ENCODE assay signal across 15 mouse cellular contexts in genomic region chr4:107278188-107278707, GRCm38 (mm10). TPM values are rescaled to one million over a fixed set of nuclear protein-coding genes. Genes with fewer than 3 reads are reported as not detected.
DNase-seq lines count a peak whose midpoint lies in the region; ATAC-seq and TF ChIP-seq lines count a peak whose summit lies in the region.
"Had no signal": no experiment of that assay in that cellular context is flagged by ENCODE, and none has a peak within 500 bp of the region (broad histone marks: within the 10 kb centered on the region; RNA-seq: fewer than 3 reads in every experiment).

No protein-coding gene starts in this region.

- ATAC-seq in kidney, postnatal 0 days (replicated peaks; ENCODE audit: low FRiP score, low read depth), result no peak
- peak; percentile 82 for ATAC-seq in granulocyte monocyte progenitor cell, adult 5-6 weeks (replicated peaks; ENCODE audit: poor library complexity, severe bottlenecking)
- ATAC-seq in midbrain, embryonic 16.5 days, result peak; percentile 21; the same call in 1 of the 2 replicates
- no peak for ATAC-seq in stomach, postnatal 0 days (ENCODE audit: low FRiP score, low TSS enrichment)

- no peaks in the 10 kb centered on the region for H3K4me1 ChIP-seq in kidney, postnatal 0 days (replicated peaks; ENCODE audit: insufficient read depth, low read length)
- H3K4me1 ChIP-seq in midbrain, embryonic 16.5 days (ENCODE audit: control insufficient read depth, insufficient read depth, low read length), result 0 out of 2 replicates have a peak, but pooled peaks cover 7% of the 10 kb centered on the region
- no peaks in the 10 kb centered on the region for H3K4me1 ChIP-seq in stomach, postnatal 0 days (replicated peaks; ENCODE audit: control insufficient read depth, insufficient read depth)
- H3K4me1 ChIP-seq in limb, embryonic 10.5 days, result no peaks in the 10 kb centered on the region; the same call in 1 of the 2 replicates
- H3K4me1 ChIP-seq: heart, embryonic 15.5 days; lung, embryonic 15.5 days had no signal

- no peaks in the 10 kb centered on the region for H3K9me3 ChIP-seq in kidney, postnatal 0 days (replicated peaks; ENCODE audit: low read length)
- H3K9me3 ChIP-seq in midbrain, embryonic 16.5 days (replicated peaks; ENCODE audit: control insufficient read depth, low read length, poor library complexity, severe bottlenecking), result no peaks in the 10 kb centered on the region
- no peaks in the 10 kb centered on the region for H3K9me3 ChIP-seq in stomach, postnatal 0 days (ENCODE audit: control insufficient read depth, low read length)
- H3K9me3 ChIP-seq in limb, embryonic 10.5 days (replicated peaks), result no peaks in the 10 kb centered on the region
- H3K9me3 ChIP-seq: G1E; heart, embryonic 15.5 days; kidney, embryonic 15.5 days; lung, embryonic 15.5 days had no signal

- H3K9ac ChIP-seq in kidney, postnatal 0 days (ENCODE audit: low read depth, low read length), result no peak overlapping the region
- no peak overlapping the region; the same call in 1 of the 2 replicates for H3K9ac ChIP-seq in midbrain, embryonic 16.5 days (ENCODE audit: low read depth, low read length)
- no peak overlapping the region for H3K9ac ChIP-seq in stomach, postnatal 0 days (ENCODE audit: low read length)
- H3K9ac ChIP-seq: heart, embryonic 15.5 days; kidney, embryonic 15.5 days; lung, embryonic 15.5 days had no signal

- WGBS in kidney, postnatal 0 days, result 19% methylated on average over 8 of the region's 8 CpGs
- WGBS in midbrain, embryonic 16.5 days, result 4% methylated on average over 8 of the region's 8 CpGs
- WGBS in stomach, postnatal 0 days, result 44% methylated on average over 8 of the region's 8 CpGs
- WGBS in limb, embryonic 10.5 days, result 19% methylated on average over 8 of the region's 8 CpGs

- peaks cover 9% of the 10 kb centered on the region; the same call in 1 of the 2 replicates for H3K36me3 ChIP-seq in kidney, postnatal 0 days (ENCODE audit: insufficient read depth, low read length)
- H3K36me3 ChIP-seq in midbrain, embryonic 16.5 days (ENCODE audit: control insufficient read depth, insufficient read depth, low read length), result no peaks in the 10 kb centered on the region
- no peaks in the 10 kb centered on the region for H3K36me3 ChIP-seq in stomach, postnatal 0 days (ENCODE audit: control insufficient read depth, insufficient read depth, low read length)
- peaks cover 18% of the 10 kb centered on the region for H3K36me3 ChIP-seq in limb, embryonic 10.5 days

- no peak overlapping the region for H3K4me3 ChIP-seq in kidney, postnatal 0 days (replicated peaks; ENCODE audit: low read depth, low read length)
- no peak overlapping the region for H3K4me3 ChIP-seq in midbrain, embryonic 16.5 days (ENCODE audit: low read depth, low read length)
- no peak overlapping the region for H3K4me3 ChIP-seq in stomach, postnatal 0 days (ENCODE audit: low read depth, low read length)
- H3K4me3 ChIP-seq in limb, embryonic 10.5 days, result no peak overlapping the region
- H3K4me3 ChIP-seq: heart, embryonic 15.5 days; kidney, embryonic 15.5 days; lung, embryonic 15.5 days had no signal

- DNase-seq in kidney, postnatal 0 days (ENCODE audit: low spot score), result peak; percentile 34
- no peak for DNase-seq in kidney, postnatal 25 days
- DNase-seq in brain, embryonic 14.5 days (ENCODE audit: low read depth), result peak; percentile 76
- DNase-seq in stomach, postnatal 0 days (ENCODE audit: low spot score), result no peak
- DNase-seq in limb, embryonic 10.5 days (ENCODE audit: low spot score), result no peak
- DNase-seq: adrenal gland, adult 8-10 months; thymus, postnatal 36 days had no signal

- TF ChIP-seq CTCF in kidney, postnatal 0 days (IDR thresholded peaks at IDR 0.05; ENCODE audit: low read depth), result no peak
- TF ChIP-seq CTCF in brain, embryonic 14.5 days (IDR thresholded peaks at IDR 0.05; ENCODE audit: borderline replicate concordance, extremely low read depth, insufficient read depth, insufficient read length), result no peak
- TF ChIP-seq CTCF in stomach, postnatal 0 days (IDR thresholded peaks at IDR 0.05; ENCODE audit: low read depth), result no peak

- no peaks in the 10 kb centered on the region for H3K27me3 ChIP-seq in kidney, postnatal 0 days (ENCODE audit: insufficient read depth, low read length)
- H3K27me3 ChIP-seq in midbrain, embryonic 16.5 days (ENCODE audit: control insufficient read depth, insufficient read depth, low read depth, low read length), result no peaks in the 10 kb centered on the region
- no peaks in the 10 kb centered on the region for H3K27me3 ChIP-seq in stomach, postnatal 0 days (ENCODE audit: control insufficient read depth, insufficient read depth, low read length)
- no peaks in the 10 kb centered on the region for H3K27me3 ChIP-seq in limb, embryonic 10.5 days (ENCODE audit: low read depth, poor library complexity, severe bottlenecking)
- H3K27me3 ChIP-seq: heart, embryonic 15.5 days; kidney, embryonic 15.5 days; lung, embryonic 15.5 days had no signal

- H3K4me2 ChIP-seq in kidney, postnatal 0 days (ENCODE audit: low read length), result no peak overlapping the region
- H3K4me2 ChIP-seq in midbrain, embryonic 16.5 days (ENCODE audit: low read length), result peak overlapping the region; percentile 11; the same call in 1 of the 2 replicates
- no peak overlapping the region for H3K4me2 ChIP-seq in stomach, postnatal 0 days (replicated peaks; ENCODE audit: low read depth)
- H3K4me2 ChIP-seq: heart, embryonic 15.5 days; kidney, embryonic 15.5 days; lung, embryonic 15.5 days had no signal

- no peak overlapping the region for H3K27ac ChIP-seq in kidney, postnatal 0 days
- peak overlapping the region; percentile 61 for H3K27ac ChIP-seq in midbrain, embryonic 16.5 days (ENCODE audit: low read length)
- H3K27ac ChIP-seq in stomach, postnatal 0 days (replicated peaks), result no peak overlapping the region
- H3K27ac ChIP-seq in limb, embryonic 10.5 days, result no peak overlapping the region
- H3K27ac ChIP-seq: heart, embryonic 15.5 days; kidney, embryonic 15.5 days; lung, embryonic 15.5 days had no signal

- no peak for TF ChIP-seq POLR2A in brain, embryonic 14.5 days (IDR thresholded peaks at IDR 0.05; ENCODE audit: borderline replicate concordance, extremely low read depth, insufficient read depth, insufficient read length, poor library complexity, severe bottlenecking)

- TF ChIP-seq EP300 in stomach, postnatal 0 days (optimal IDR thresholded peaks at IDR 0.05), result no peak

RNA-seq across cellular contexts. Expression of gene Hspb11, which starts 24.9 kb away (rescaled TPM):
- 53.7 and 56.7 TPM in 2 replicates for polyA plus RNA-seq in kidney, postnatal 0 days (2015; fragmentation: Nextera tagmentation; extraction: Ambion mirVana)
- polyA plus RNA-seq in brain, embryonic 14.5 days (2012; rRNA removed), result 15.9 and 19.9 TPM in 2 replicates
- 7.8 and 18.0 TPM in 2 replicates for total RNA-seq in granulocyte monocyte progenitor cell, adult 5-6 weeks (2014; fragmentation: Nextera tagmentation)
- 7.9 and 14.2 TPM in 2 replicates for total RNA-seq in granulocyte monocyte progenitor cell, adult 5-6 weeks (2017)
- 35.6 and 39.6 TPM in 2 replicates for polyA plus RNA-seq in midbrain, embryonic 16.5 days (2015; fragmentation: Nextera tagmentation; extraction: Ambion mirVana)
- polyA plus RNA-seq in stomach, postnatal 0 days (2015; fragmentation: Nextera tagmentation; extraction: Ambion mirVana), result 32.7 and 33.0 TPM in 2 replicates
- 23.4 and 24.6 TPM in 2 replicates for polyA plus RNA-seq in limb, embryonic 10.5 days (2016; fragmentation: Nextera tagmentation; extraction: Ambion mirVana)

RNA-seq across cellular contexts. Expression of gene Lrrc42, which starts 24.9 kb away (rescaled TPM):
- 72.2 and 80.1 TPM in 2 replicates for polyA plus RNA-seq in kidney, postnatal 0 days (2015; fragmentation: Nextera tagmentation; extraction: Ambion mirVana)
- polyA plus RNA-seq in brain, embryonic 14.5 days (2012; rRNA removed), result 33.9 and 34.8 TPM in 2 replicates
- 20.4 and 21.8 TPM in 2 replicates for total RNA-seq in granulocyte monocyte progenitor cell, adult 5-6 weeks (2014; fragmentation: Nextera tagmentation)
- 2.5 and 4.7 TPM in 2 replicates for total RNA-seq in granulocyte monocyte progenitor cell, adult 5-6 weeks (2017)
- 54.6 and 59.4 TPM in 2 replicates for polyA plus RNA-seq in midbrain, embryonic 16.5 days (2015; fragmentation: Nextera tagmentation; extraction: Ambion mirVana)
- 28.1 and 29.3 TPM in 2 replicates for polyA plus RNA-seq in stomach, postnatal 0 days (2015; fragmentation: Nextera tagmentation; extraction: Ambion mirVana)
- 75.1 and 89.6 TPM in 2 replicates for polyA plus RNA-seq in limb, embryonic 10.5 days (2016; fragmentation: Nextera tagmentation; extraction: Ambion mirVana)

RNA-seq across cellular contexts. Expression of gene Dio1, which starts 28.7 kb away (rescaled TPM):
- polyA plus RNA-seq in kidney, postnatal 0 days (2015; fragmentation: Nextera tagmentation; extraction: Ambion mirVana), result 2.3 and 3.1 TPM in 2 replicates
- not detected in 2 replicates for polyA plus RNA-seq in brain, embryonic 14.5 days (2012; rRNA removed)
- total RNA-seq in granulocyte monocyte progenitor cell, adult 5-6 weeks (2014; fragmentation: Nextera tagmentation), result not detected in 2 replicates
- not detected in 2 replicates for total RNA-seq in granulocyte monocyte progenitor cell, adult 5-6 weeks (2017)
- not detected in 2 replicates for polyA plus RNA-seq in midbrain, embryonic 16.5 days (2015; fragmentation: Nextera tagmentation; extraction: Ambion mirVana)
- polyA plus RNA-seq in stomach, postnatal 0 days (2015; fragmentation: Nextera tagmentation; extraction: Ambion mirVana), result 0.87 and 0.93 TPM in 2 replicates
- polyA plus RNA-seq in limb, embryonic 10.5 days (2016; fragmentation: Nextera tagmentation; extraction: Ambion mirVana), result not detected in 2 replicates
- total RNA-seq: adrenal gland, adult 8-10 months; G1E; neutrophil, adult 5-6 weeks had no signal
- polyA plus RNA-seq: G1E; heart, embryonic 15.5 days; limb, embryonic 11.5 days had no signal

RNA-seq across cellular contexts. Expression of gene Yipf1, which starts 35.9 kb away (rescaled TPM):
- polyA plus RNA-seq in kidney, postnatal 0 days (2015; fragmentation: Nextera tagmentation; extraction: Ambion mirVana), result 67.5 and 68.8 TPM in 2 replicates
- 39.4 and 40.8 TPM in 2 replicates for polyA plus RNA-seq in brain, embryonic 14.5 days (2012; rRNA removed)
- 44.1 and 53.5 TPM in 2 replicates for total RNA-seq in granulocyte monocyte progenitor cell, adult 5-6 weeks (2014; fragmentation: Nextera tagmentation)
- 32.0 and 38.8 TPM in 2 replicates for total RNA-seq in granulocyte monocyte progenitor cell, adult 5-6 weeks (2017)
- 52.2 and 53.2 TPM in 2 replicates for polyA plus RNA-seq in midbrain, embryonic 16.5 days (2015; fragmentation: Nextera tagmentation; extraction: Ambion mirVana)
- 67.9 and 68.8 TPM in 2 replicates for polyA plus RNA-seq in stomach, postnatal 0 days (2015; fragmentation: Nextera tagmentation; extraction: Ambion mirVana)
- polyA plus RNA-seq in limb, embryonic 10.5 days (2016; fragmentation: Nextera tagmentation; extraction: Ambion mirVana), result 38.8 and 42.3 TPM in 2 replicates

Comparison
In these comparisons a context has a peak if more than half of its experiments do, and no peak if none do; other contexts are left out.
1. DNase-seq: peak in kidney, postnatal 0 days (single experiment) and brain, embryonic 14.5 days (single experiment); none in kidney, postnatal 25 days (0 of 2), stomach, postnatal 0 days (single experiment) and limb, embryonic 10.5 days (single experiment).
2. ATAC-seq: peak in granulocyte monocyte progenitor cell, adult 5-6 weeks (single experiment) and midbrain, embryonic 16.5 days (single experiment); none in kidney, postnatal 0 days (single experiment) and stomach, postnatal 0 days (single experiment).